In the genomic region with DNA sequence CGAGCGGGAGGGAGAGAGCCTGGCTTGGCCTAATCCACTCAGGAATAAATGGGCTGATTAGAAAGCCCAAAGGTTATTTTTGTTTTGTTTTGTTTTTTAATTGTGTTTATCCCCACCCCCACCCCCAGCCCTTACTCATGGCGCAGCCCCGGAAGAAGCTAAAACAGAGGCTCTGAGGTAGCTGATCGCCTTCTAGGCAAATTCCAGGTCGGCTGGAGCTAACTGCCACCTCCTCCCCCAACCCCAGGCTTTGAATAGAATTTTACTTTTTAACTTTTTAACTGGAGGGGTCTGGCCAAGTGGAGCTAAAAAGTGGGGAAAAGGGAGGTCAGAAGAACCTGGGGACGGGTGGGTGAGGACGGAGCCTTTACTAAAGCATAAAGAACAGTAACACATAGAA, we compare ENCODE assay signal across 13 mouse cellular contexts. TPM values are rescaled to one million over a fixed set of nuclear protein-coding genes. Genes with fewer than 3 reads are reported as not detected.
DNase-seq lines count a peak whose midpoint lies in the region; ATAC-seq and TF ChIP-seq lines count a peak whose summit lies in the region.
"Had no signal": no experiment of that assay in that cellular context is flagged by ENCODE, and none has a peak within 500 bp of the region (broad histone marks: within the 10 kb centered on the region; RNA-seq: fewer than 3 reads in every experiment).

No protein-coding gene starts in this region.

- H3K4me3 ChIP-seq in liver, embryonic 11.5 days (ENCODE audit: low read depth, low read length) = no peak overlapping the region; the same call in 1 of the 2 replicates
- no peak overlapping the region for H3K4me3 ChIP-seq in liver, postnatal 0 days (ENCODE audit: low read depth, low read length)
- peak overlapping the region; percentile 45; the same call in 1 of the 2 replicates for H3K4me3 ChIP-seq in forebrain, embryonic 12.5 days (replicated peaks)
- H3K4me3 ChIP-seq in limb, embryonic 14.5 days (replicated peaks; ENCODE audit: low read length) = no peak overlapping the region; the same call in 1 of the 2 replicates
- H3K4me3 ChIP-seq in stomach, embryonic 15.5 days (replicated peaks) = no peak overlapping the region
- H3K4me3 ChIP-seq: myocyte had no signal

- peak overlapping the region; percentile 90 for H3K4me2 ChIP-seq in liver, embryonic 11.5 days
- H3K4me2 ChIP-seq in liver, postnatal 0 days (ENCODE audit: low read depth, low read length) = no peak overlapping the region
- peak overlapping the region; percentile 74 for H3K4me2 ChIP-seq in forebrain, embryonic 12.5 days
- H3K4me2 ChIP-seq in limb, embryonic 14.5 days (replicated peaks; ENCODE audit: low read depth, low read length, severe bottlenecking) = peak overlapping the region; percentile 88
- H3K4me2 ChIP-seq in stomach, embryonic 15.5 days = peak overlapping the region; percentile 17

- peaks cover 8% of the 10 kb centered on the region; the same call in 1 of the 2 replicates for H3K36me3 ChIP-seq in liver, embryonic 11.5 days (ENCODE audit: control insufficient read depth, insufficient read depth, low read length)
- no peaks in the 10 kb centered on the region for H3K36me3 ChIP-seq in liver, postnatal 0 days (replicated peaks; ENCODE audit: insufficient read depth, low read length)
- H3K36me3 ChIP-seq in forebrain, embryonic 12.5 days (replicated peaks) = peaks cover 18% of the 10 kb centered on the region
- H3K36me3 ChIP-seq in limb, embryonic 14.5 days (ENCODE audit: control insufficient read depth, insufficient read depth, low read length) = peaks cover 12% of the 10 kb centered on the region
- H3K36me3 ChIP-seq in stomach, embryonic 15.5 days = no peaks in the 10 kb centered on the region

- H3K9ac ChIP-seq in liver, embryonic 11.5 days (ENCODE audit: low read depth, low read length) = no peak overlapping the region; the same call in 1 of the 2 replicates
- no peak overlapping the region for H3K9ac ChIP-seq in liver, postnatal 0 days (replicated peaks)
- H3K9ac ChIP-seq in forebrain, embryonic 12.5 days = peak overlapping the region; percentile 79
- no peak overlapping the region for H3K9ac ChIP-seq in limb, embryonic 14.5 days (ENCODE audit: low read depth, low read length, severe bottlenecking)
- no peak overlapping the region for H3K9ac ChIP-seq in stomach, embryonic 15.5 days

- DNase-seq in liver, embryonic 11.5 days (ENCODE audit: low spot score) = no peak
- no peak for DNase-seq in liver, postnatal 0 days
- no peak for DNase-seq in limb, embryonic 14.5 days (ENCODE audit: low spot score)
- DNase-seq in gastrocnemius, postnatal 10 days = no peak
- DNase-seq in gastrocnemius, adult 8-10 months (ENCODE audit: low spot score in 2 of 2) = no peak
- DNase-seq: cerebellum, postnatal 10 days; kidney, postnatal 10 days; left cerebral cortex, postnatal 4 days; right cerebral cortex, postnatal 4 days had no signal

- no peaks in the 10 kb centered on the region; the same call in 1 of the 2 replicates for H3K9me3 ChIP-seq in liver, embryonic 11.5 days (ENCODE audit: control insufficient read depth, low read length)
- H3K9me3 ChIP-seq in liver, postnatal 0 days (ENCODE audit: low read length) = no peaks in the 10 kb centered on the region
- 0 out of 2 replicates have a peak, but pooled peaks cover 8% of the 10 kb centered on the region for H3K9me3 ChIP-seq in forebrain, embryonic 12.5 days
- no peaks in the 10 kb centered on the region for H3K9me3 ChIP-seq in limb, embryonic 14.5 days (ENCODE audit: control insufficient read depth, low read length)
- no peaks in the 10 kb centered on the region for H3K9me3 ChIP-seq in stomach, embryonic 15.5 days

- TF ChIP-seq EP300 in liver, postnatal 0 days (IDR thresholded peaks at IDR 0.05; ENCODE audit: low read depth) = no peak

- ATAC-seq in liver, embryonic 11.5 days (replicated peaks; ENCODE audit: low FRiP score) = no peak
- no peak for ATAC-seq in liver, postnatal 0 days
- no peak for ATAC-seq in forebrain, embryonic 12.5 days (ENCODE audit: low FRiP score)
- ATAC-seq in limb, embryonic 14.5 days (ENCODE audit: low FRiP score, low read depth) = no peak
- ATAC-seq in stomach, embryonic 15.5 days (ENCODE audit: insufficient read depth, low FRiP score, low read depth) = no peak

- no peak for TF ChIP-seq CTCF in liver, postnatal 0 days (IDR thresholded peaks at IDR 0.05; ENCODE audit: low read depth)

- H3K4me1 ChIP-seq in liver, embryonic 11.5 days (replicated peaks; ENCODE audit: control insufficient read depth, insufficient read depth, low read length) = peaks cover 61% of the 10 kb centered on the region
- peaks cover 26% of the 10 kb centered on the region for H3K4me1 ChIP-seq in liver, postnatal 0 days (ENCODE audit: insufficient read depth)
- H3K4me1 ChIP-seq in forebrain, embryonic 12.5 days = peaks cover 61% of the 10 kb centered on the region
- peaks cover 53% of the 10 kb centered on the region for H3K4me1 ChIP-seq in limb, embryonic 14.5 days (ENCODE audit: control insufficient read depth, insufficient read depth, low read length)
- peaks cover 49% of the 10 kb centered on the region for H3K4me1 ChIP-seq in stomach, embryonic 15.5 days

- WGBS in liver, embryonic 11.5 days = 75% methylated on average over 8 of the region's 8 CpGs
- WGBS in liver, postnatal 0 days (ENCODE audit: insufficient replicate concordance) = 74% methylated on average over 8 of the region's 8 CpGs
- WGBS in forebrain, embryonic 12.5 days = 15% methylated on average over 8 of the region's 8 CpGs
- WGBS in limb, embryonic 14.5 days = 22% methylated on average over 8 of the region's 8 CpGs
- 62% methylated on average over 8 of the region's 8 CpGs for WGBS in stomach, embryonic 15.5 days

- TF ChIP-seq POLR2A in limb, embryonic 14.5 days (IDR thresholded peaks at IDR 0.05; ENCODE audit: borderline replicate concordance, extremely low read depth, insufficient read depth, insufficient read length) = no peak

- H3K27me3 ChIP-seq in liver, embryonic 11.5 days (replicated peaks; ENCODE audit: control insufficient read depth, insufficient read depth, low read length) = no peaks in the 10 kb centered on the region
- H3K27me3 ChIP-seq in liver, postnatal 0 days (ENCODE audit: insufficient read depth, low read length) = no peaks in the 10 kb centered on the region
- H3K27me3 ChIP-seq in forebrain, embryonic 12.5 days = no peaks in the 10 kb centered on the region
- H3K27me3 ChIP-seq in limb, embryonic 14.5 days (ENCODE audit: control insufficient read depth, insufficient read depth, low read length) = no peaks in the 10 kb centered on the region
- H3K27me3 ChIP-seq in stomach, embryonic 15.5 days (replicated peaks) = no peaks in the 10 kb centered on the region

- no peak overlapping the region for H3K27ac ChIP-seq in liver, embryonic 11.5 days (ENCODE audit: low read depth, low read length)
- H3K27ac ChIP-seq in liver, postnatal 0 days (ENCODE audit: low read depth) = no peak overlapping the region
- peak overlapping the region; percentile 97 for H3K27ac ChIP-seq in forebrain, embryonic 12.5 days
- peak overlapping the region; percentile 89; the same call in 1 of the 2 replicates for H3K27ac ChIP-seq in limb, embryonic 14.5 days (replicated peaks; ENCODE audit: low read depth, low read length)
- peak overlapping the region; percentile 82; the same call in 1 of the 2 replicates for H3K27ac ChIP-seq in stomach, embryonic 15.5 days

RNA-seq across cellular contexts. Expression of gene Igf2bp1, which starts 15.9 kb away (rescaled TPM):
- 54.1 and 56.0 TPM in 2 replicates for polyA plus RNA-seq in liver, embryonic 11.5 days (2014; fragmentation: Nextera tagmentation; extraction: Ambion mirVana)
- polyA plus RNA-seq in liver, postnatal 0 days (2015; fragmentation: Nextera tagmentation; extraction: Ambion mirVana) = 1.6 and 2.8 TPM in 2 replicates
- 97.9 and 103 TPM in 2 replicates for polyA plus RNA-seq in forebrain, embryonic 12.5 days (2016; fragmentation: Nextera tagmentation; extraction: Ambion mirVana)
- polyA plus RNA-seq in limb, embryonic 14.5 days (2012; rRNA removed) = 22.4 and 22.8 TPM in 2 replicates
- 26.7 and 35.7 TPM in 2 replicates for polyA plus RNA-seq in limb, embryonic 14.5 days (2014; fragmentation: Nextera tagmentation; extraction: Ambion mirVana)
- polyA plus RNA-seq in stomach, embryonic 15.5 days (2015; fragmentation: Nextera tagmentation; extraction: Ambion mirVana) = 27.8 and 31.0 TPM in 2 replicates
- total RNA-seq in gastrocnemius, postnatal 10 days (2021) = 1 to 10 TPM in 1 of 2 experiments, under 1 TPM in 1; 0.23 to 1.4 TPM
- not detected for total RNA-seq in gastrocnemius, adult 8-10 months (2022)
- total RNA-seq: gastrocnemius, adult 18-20 months had no signal

RNA-seq across cellular contexts. Expression of gene Gip, which starts 34.5 kb away (rescaled TPM):
- polyA plus RNA-seq in liver, embryonic 11.5 days (2014; fragmentation: Nextera tagmentation; extraction: Ambion mirVana) = not detected in 2 replicates
- polyA plus RNA-seq in liver, postnatal 0 days (2015; fragmentation: Nextera tagmentation; extraction: Ambion mirVana) = not detected in 2 replicates
- not detected in 2 replicates for polyA plus RNA-seq in forebrain, embryonic 12.5 days (2016; fragmentation: Nextera tagmentation; extraction: Ambion mirVana)
- 0.18 TPM in 1 of 2 replicates, not detected in the other for polyA plus RNA-seq in limb, embryonic 14.5 days (2012; rRNA removed)
- not detected in 2 replicates for polyA plus RNA-seq in limb, embryonic 14.5 days (2014; fragmentation: Nextera tagmentation; extraction: Ambion mirVana)
- 2.3 and 2.9 TPM in 2 replicates for polyA plus RNA-seq in stomach, embryonic 15.5 days (2015; fragmentation: Nextera tagmentation; extraction: Ambion mirVana)
- total RNA-seq in gastrocnemius, postnatal 10 days (2021) = not detected
- total RNA-seq in gastrocnemius, adult 8-10 months (2022) = not detected
- total RNA-seq: gastrocnemius, adult 18-20 months; left cerebral cortex, postnatal 4 days had no signal
- polyA plus RNA-seq: myocyte had no signal

RNA-seq across cellular contexts. Expression of gene Snf8, which starts 44.8 kb away (rescaled TPM):
- 48.8 and 50.0 TPM in 2 replicates for polyA plus RNA-seq in liver, embryonic 11.5 days (2014; fragmentation: Nextera tagmentation; extraction: Ambion mirVana)
- 46.9 and 47.5 TPM in 2 replicates for polyA plus RNA-seq in liver, postnatal 0 days (2015; fragmentation: Nextera tagmentation; extraction: Ambion mirVana)
- 107 and 109 TPM in 2 replicates for polyA plus RNA-seq in forebrain, embryonic 12.5 days (2016; fragmentation: Nextera tagmentation; extraction: Ambion mirVana)
- polyA plus RNA-seq in limb, embryonic 14.5 days (2012; rRNA removed) = 30.5 and 41.6 TPM in 2 replicates
- polyA plus RNA-seq in limb, embryonic 14.5 days (2014; fragmentation: Nextera tagmentation; extraction: Ambion mirVana) = 39.4 and 40.0 TPM in 2 replicates
- polyA plus RNA-seq in stomach, embryonic 15.5 days (2015; fragmentation: Nextera tagmentation; extraction: Ambion mirVana) = 87.6 and 98.6 TPM in 2 replicates
- total RNA-seq in gastrocnemius, postnatal 10 days (2021) = 10 to 100 TPM; 31.6 to 34.5 TPM
- 10 to 100 TPM; 30.5 to 36.9 (median 31.6) TPM for total RNA-seq in gastrocnemius, adult 8-10 months (2022)

Comparison
In these comparisons a context has a peak if more than half of its experiments do, and no peak if none do; other contexts are left out.
1. H3K27ac ChIP-seq: peak in forebrain, embryonic 12.5 days (single experiment), limb, embryonic 14.5 days (single experiment) and stomach, embryonic 15.5 days (single experiment); none in liver, embryonic 11.5 days (single experiment) and liver, postnatal 0 days (single experiment).